Mouse (Mus musculus) midbrain, embryonic 10.5 days (tissue): ENCODE data around the gene Clip3. TPM values are rescaled to one million over a fixed set of nuclear protein-coding genes. Genes with fewer than 3 reads are reported as not detected.
A peak's percentile ranks its signal among the peaks of the same experiment; 100 is the strongest.

Source experiments
- DNase-seq: peaks from one replicate; pipeline ENCODE4 v3.0.0-alpha.2; 2017; ENCODE audit warnings: low spot score
- H3K27ac ChIP-seq: fragments of 300-500 bp; sonication (generic); replicated peaks from 2 replicates; pipeline ENCODE4 v1.5.1; 2016; ENCODE audit warnings: mild to moderate bottlenecking
- H3K27me3 ChIP-seq: fragments of 300-500 bp; sonication (generic); 2 replicates; pipeline ENCODE4 v1.6.1; 2016; ENCODE audit warnings: low read depth, mild to moderate bottlenecking; ENCODE audit not compliant: poor library complexity, severe bottlenecking
- H3K36me3 ChIP-seq: fragments of 300-500 bp; sonication (generic); 2 replicates; pipeline ENCODE4 v1.6.1; 2016; ENCODE audit warnings: mild to moderate bottlenecking, moderate library complexity
- H3K4me1 ChIP-seq: fragments of 300-500 bp; sonication (generic); 2 replicates; pipeline ENCODE4 v1.6.1; 2016
- H3K4me3 ChIP-seq: fragments of 300-500 bp; sonication (generic); 2 replicates; pipeline ENCODE4 v1.5.1; 2016; ENCODE audit warnings: mild to moderate bottlenecking, moderate library complexity
- H3K9me3 ChIP-seq: fragments of 300-500 bp; sonication (generic); replicated peaks from 2 replicates; pipeline ENCODE4 v1.6.1; 2016; ENCODE audit warnings: mild to moderate bottlenecking
- WGBS: fragments of 180-500 bp; shearing (Covaris S2); methylation state at CpG from one replicate; pipeline ENCODE4 v1.1.7; 2016; 5-methylcytosine and 5-hydroxymethylcytosine counted together
- polyA plus RNA-seq: library from polyadenylated mRNA; unstranded; fragments of >200 nt; fragmentation: Nextera tagmentation; extraction: Ambion mirVana; gene quantifications from 2 replicates; pipeline ENCODE4 v1.2.1, GENCODE M21; 2016

Gene Clip3
- polyA plus RNA-seq, 1 experiment from 2014 or later, result 54.9 TPM

GRCm38 (mm10) chr7:30322285-30322667 is 30.7 kb downstream of the Clip3 start:
- peaks cover 20% of the 10 kb centered on the region for H3K4me1 ChIP-seq
- 0% methylated on average over 20 of the region's 20 CpGs for WGBS
- H3K27ac ChIP-seq, result peak overlapping the region; percentile 88
- no peaks in the 10 kb centered on the region for H3K9me3 ChIP-seq
- peak overlapping the region; percentile 77 for H3K4me3 ChIP-seq
- no peaks in the 10 kb centered on the region for H3K36me3 ChIP-seq
- 0 out of 2 replicates have a peak, but pooled peaks cover 3% of the 10 kb centered on the region for H3K27me3 ChIP-seq
- peak; percentile 96 for DNase-seq

GRCm38 (mm10) chr7:30322865-30323264 is 31.3 kb downstream of the Clip3 start:
- H3K9me3 ChIP-seq, result no peaks in the 10 kb centered on the region
- peaks cover 21% of the 10 kb centered on the region for H3K4me1 ChIP-seq
- DNase-seq, result no peak
- 44% methylated on average over 6 of the region's 6 CpGs for WGBS
- H3K27me3 ChIP-seq, result 0 out of 2 replicates have a peak, but pooled peaks cover 5% of the 10 kb centered on the region
- H3K27ac ChIP-seq, result peak overlapping the region; percentile 88
- peak overlapping the region; percentile 77 for H3K4me3 ChIP-seq
- H3K36me3 ChIP-seq, result no peaks in the 10 kb centered on the region

GRCm38 (mm10) chr7:30323795-30324194 is 32.3 kb downstream of the Clip3 start, which contains the start of gene Sdhaf1:
TSS of gene Sdhaf1 (minus strand) at chr7:30323895.
- H3K9me3 ChIP-seq, result no peaks in the 10 kb centered on the region
- H3K36me3 ChIP-seq, result no peaks in the 10 kb centered on the region
- H3K4me1 ChIP-seq, result peaks cover 23% of the 10 kb centered on the region
- peak within 1 kb of the TSS; percentile 88 for H3K27ac ChIP-seq
- 78% methylated on average over 3 of the region's 3 CpGs for WGBS
- no peak for DNase-seq
- 0 out of 2 replicates have a peak, but pooled peaks cover 5% of the 10 kb centered on the region for H3K27me3 ChIP-seq
- peak within 1 kb of the TSS; percentile 77 for H3K4me3 ChIP-seq

DNA sequence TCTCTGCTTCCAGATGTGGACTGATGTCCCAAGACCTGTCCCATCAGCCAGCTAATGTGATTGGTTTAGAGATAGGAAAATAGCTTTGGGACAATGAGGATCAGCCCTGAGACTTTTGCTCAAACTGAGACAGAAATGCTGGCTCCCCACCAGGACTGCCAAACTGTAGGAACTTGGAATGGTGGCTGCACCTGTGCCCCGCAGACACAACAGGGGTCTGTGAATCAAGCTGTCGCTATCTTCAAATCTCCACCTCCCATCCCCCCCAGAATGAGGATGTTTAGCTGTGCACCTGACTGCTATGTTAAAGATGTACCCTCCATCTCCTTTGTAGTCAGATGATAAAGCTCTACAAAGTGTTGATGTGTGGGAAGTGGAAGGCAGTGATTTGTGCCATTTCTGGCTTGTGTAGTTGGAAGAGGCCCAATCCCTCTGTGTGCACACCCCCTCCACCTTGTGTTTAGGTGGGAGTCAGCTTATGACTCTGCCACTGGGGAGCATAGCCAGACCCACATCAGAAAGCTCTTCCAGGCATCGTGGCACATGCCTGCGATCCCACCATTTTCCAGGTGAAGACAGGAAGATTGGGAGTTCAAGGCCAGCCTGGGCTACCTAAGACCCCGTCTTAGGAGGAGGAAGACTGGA is 32.9 kb downstream of the Clip3 start:
- DNase-seq, result no peak
- 80% methylated on average over 5 of the region's 5 CpGs for WGBS
- Histone ChIP-seq H3K27me3 (0 out of 2 replicates have a peak, but pooled peaks cover 5% of the 10 kb centered on the region), H3K9me3 (no peaks in the 10 kb centered on the region), H3K4me3 (no peak overlapping the region), H3K27ac (no peak overlapping the region), H3K4me1 (peaks cover 23% of the 10 kb centered on the region), H3K36me3 (no peaks in the 10 kb centered on the region)

DNA sequence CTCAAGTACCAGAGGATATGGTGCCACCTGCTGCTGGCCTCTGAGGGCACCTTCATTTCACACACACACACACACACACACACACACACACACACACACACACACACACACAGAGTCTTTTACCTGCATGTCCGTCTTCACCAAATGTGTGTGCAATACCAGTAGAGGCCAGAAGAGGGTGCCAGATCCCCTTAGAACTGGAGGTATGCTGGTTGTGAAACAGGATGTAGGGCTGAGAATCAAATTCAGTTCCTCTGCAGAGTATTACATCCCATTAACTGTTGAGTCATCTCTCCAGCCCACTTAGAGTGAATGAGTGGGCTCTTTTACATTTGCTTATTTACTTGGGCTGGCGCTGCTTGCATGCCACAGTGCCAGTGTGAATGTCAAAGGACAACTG is 33.8 kb downstream of the Clip3 start:
- Histone ChIP-seq H3K27ac (no peak overlapping the region), H3K4me3 (no peak overlapping the region), H3K4me1 (peaks cover 23% of the 10 kb centered on the region), H3K27me3 (0 out of 2 replicates have a peak, but pooled peaks cover 5% of the 10 kb centered on the region), H3K36me3 (no peaks in the 10 kb centered on the region), H3K9me3 (no peaks in the 10 kb centered on the region)
- peak; percentile 48 for DNase-seq
- 40% methylated on average over 2 of the region's 2 CpGs for WGBS

- H3K4me1 ChIP-seq, result peaks cover 19% of the 10 kb centered on the region
- no peak overlapping the region for H3K27ac ChIP-seq
- no peaks in the 10 kb centered on the region for H3K9me3 ChIP-seq
- H3K27me3 ChIP-seq, result 0 out of 2 replicates have a peak, but pooled peaks cover 5% of the 10 kb centered on the region
- H3K36me3 ChIP-seq, result no peaks in the 10 kb centered on the region
- DNase-seq, result no peak
- no peak overlapping the region for H3K4me3 ChIP-seq
These were observed 34.9 kb downstream of the Clip3 start for GRCm38 (mm10) chr7:30326427-30326826.

DNA sequence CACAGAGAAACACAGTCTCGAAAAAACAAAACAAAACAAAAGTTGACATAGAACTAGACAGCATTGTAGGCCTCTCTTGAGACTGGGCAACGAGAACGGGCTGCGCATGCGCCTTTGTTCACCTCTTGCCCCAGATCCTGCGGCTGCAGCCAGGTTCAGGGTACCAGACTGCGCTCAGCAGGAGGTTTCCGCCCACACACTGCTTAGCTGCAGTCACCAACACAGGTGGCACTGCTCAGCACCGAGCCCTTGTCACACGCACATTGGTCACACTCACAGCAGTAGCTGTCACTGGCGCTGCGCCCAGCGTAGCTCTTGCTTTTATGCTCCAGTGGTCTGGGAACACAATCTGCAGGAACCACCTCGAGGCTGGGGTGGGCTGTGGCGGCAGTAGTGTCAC is 35.6 kb downstream of the Clip3 start:
- H3K36me3 ChIP-seq, result no peaks in the 10 kb centered on the region
- no peak overlapping the region for H3K4me3 ChIP-seq
- peaks cover 24% of the 10 kb centered on the region for H3K4me1 ChIP-seq
- DNase-seq, result no peak
- H3K27ac ChIP-seq, result no peak overlapping the region
- H3K27me3 ChIP-seq, result 0 out of 2 replicates have a peak, but pooled peaks cover 5% of the 10 kb centered on the region
- no peaks in the 10 kb centered on the region for H3K9me3 ChIP-seq
- WGBS, result 69% methylated on average over 15 of the region's 15 CpGs

- Histone ChIP-seq H3K9me3 (no peaks in the 10 kb centered on the region), H3K36me3 (no peaks in the 10 kb centered on the region), H3K4me3 (no peak overlapping the region), H3K4me1 (peaks cover 18% of the 10 kb centered on the region), H3K27me3 (peaks cover 15% of the 10 kb centered on the region; the same call in 1 of the 2 replicates), H3K27ac (no peak overlapping the region)
- WGBS, result 60% methylated on average over 10 of the region's 10 CpGs
- DNase-seq, result no peak
These were observed 36.9 kb downstream of the Clip3 start for GRCm38 (mm10) chr7:30328379-30328778.

DNA sequence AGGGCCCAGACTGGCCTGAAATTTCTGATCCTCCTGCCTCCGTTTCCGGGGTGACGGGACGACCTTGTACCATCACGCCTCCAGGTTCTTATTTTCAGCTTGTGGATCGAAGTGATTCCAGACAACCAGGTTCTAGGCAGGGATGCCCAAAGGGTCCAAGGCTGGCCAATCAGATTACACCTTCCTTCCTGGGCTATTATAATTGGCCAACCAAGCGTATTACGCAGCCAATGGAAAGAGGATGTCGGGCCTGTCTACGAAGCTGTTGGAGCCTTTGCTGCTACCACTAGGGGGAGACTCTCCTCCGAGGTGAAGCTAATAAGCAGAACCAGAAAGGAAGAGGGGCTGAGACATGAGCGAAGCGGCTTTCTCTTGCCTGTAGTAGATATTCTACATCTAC is 40.4 kb downstream of the Clip3 start:
- H3K36me3 ChIP-seq, result no peaks in the 10 kb centered on the region
- no peaks in the 10 kb centered on the region for H3K9me3 ChIP-seq
- DNase-seq, result peak; percentile 86
- no peak overlapping the region for H3K27ac ChIP-seq
- H3K4me1 ChIP-seq, result peaks cover 18% of the 10 kb centered on the region
- peaks cover 41% of the 10 kb centered on the region for H3K27me3 ChIP-seq
- peak overlapping the region; percentile 34 for H3K4me3 ChIP-seq
- WGBS, result 6% methylated on average over 13 of the region's 13 CpGs

DNA sequence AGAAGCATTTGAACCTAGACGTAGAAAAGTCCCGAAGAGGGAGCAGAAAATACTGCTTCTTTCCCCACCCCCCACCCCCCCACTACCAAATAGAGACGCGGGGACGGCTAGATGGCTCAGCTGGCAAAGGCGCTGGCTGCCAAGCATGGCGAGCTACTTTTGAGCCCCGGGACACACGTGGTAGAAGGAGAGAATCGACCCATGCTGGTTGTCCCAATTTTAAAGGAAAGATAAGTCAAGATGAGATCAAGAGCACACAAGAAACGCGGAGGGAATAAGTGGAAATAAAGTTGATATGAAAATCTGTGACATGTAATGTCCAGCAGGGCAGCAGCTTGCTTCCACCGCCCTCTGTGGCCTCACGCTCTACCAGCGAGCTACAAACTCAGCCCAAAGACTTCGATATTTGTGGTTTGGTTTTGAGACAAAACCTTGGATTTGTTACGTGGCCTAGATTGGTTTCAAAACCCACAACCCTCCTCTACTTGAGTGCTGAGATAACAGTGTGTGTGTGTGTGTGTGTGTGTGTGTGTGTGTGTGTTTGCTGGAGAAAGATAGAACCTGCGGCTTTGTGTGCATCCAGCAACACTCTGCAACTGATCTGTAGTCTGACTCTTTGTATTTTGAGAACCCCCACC is 41.2 kb downstream of the Clip3 start:
- Histone ChIP-seq H3K4me1 (peaks cover 15% of the 10 kb centered on the region), H3K27me3 (peaks cover 37% of the 10 kb centered on the region), H3K4me3 (no peak overlapping the region), H3K9me3 (no peaks in the 10 kb centered on the region), H3K36me3 (no peaks in the 10 kb centered on the region), H3K27ac (no peak overlapping the region)
- 71% methylated on average over 18 of the region's 18 CpGs for WGBS
- DNase-seq, result no peak

- no peak overlapping the region for H3K4me3 ChIP-seq
- DNase-seq, result no peak
- H3K4me1 ChIP-seq, result peaks cover 15% of the 10 kb centered on the region
- no peak overlapping the region for H3K27ac ChIP-seq
- H3K9me3 ChIP-seq, result no peaks in the 10 kb centered on the region
- H3K27me3 ChIP-seq, result peaks cover 37% of the 10 kb centered on the region
- H3K36me3 ChIP-seq, result no peaks in the 10 kb centered on the region
- 77% methylated on average over 4 of the region's 4 CpGs for WGBS
These were observed 41.9 kb downstream of the Clip3 start for GRCm38 (mm10) chr7:30333436-30333835.

- H3K4me3 ChIP-seq, result no peak overlapping the region
- no peaks in the 10 kb centered on the region for H3K9me3 ChIP-seq
- no peaks in the 10 kb centered on the region for H3K36me3 ChIP-seq
- peaks cover 37% of the 10 kb centered on the region for H3K27me3 ChIP-seq
- no peak overlapping the region for H3K27ac ChIP-seq
- peaks cover 13% of the 10 kb centered on the region for H3K4me1 ChIP-seq
- 63% methylated on average over 5 of the region's 5 CpGs for WGBS
- no peak for DNase-seq
These were observed 43.0 kb downstream of the Clip3 start for GRCm38 (mm10) chr7:30334563-30334962.

- Histone ChIP-seq H3K27me3 (peaks cover 37% of the 10 kb centered on the region), H3K36me3 (no peaks in the 10 kb centered on the region), H3K4me3 (no peak overlapping the region), H3K9me3 (no peaks in the 10 kb centered on the region), H3K27ac (no peak overlapping the region), H3K4me1 (peaks cover 13% of the 10 kb centered on the region)
- WGBS, result 82% methylated on average over 6 of the region's 6 CpGs
- DNase-seq, result no peak
These were observed 44.2 kb downstream of the Clip3 start for GRCm38 (mm10) chr7:30335688-30336087.
